Mouse (Mus musculus) E14TG2a.4 (cell line): Measurements from ENCODE around the gene Rfx8.

Experiments used
- H3K27me3 ChIP-seq: 2 replicates; pipeline ENCODE4 v1.6.1; 2014; ENCODE audit warnings: low read length, control low read depth; ENCODE audit not compliant: insufficient read depth
- H3K36me3 ChIP-seq: 2 replicates; pipeline ENCODE4 v1.6.1; 2014; ENCODE audit warnings: low read length, control low read depth; ENCODE audit not compliant: insufficient read depth
- H3K4me1 ChIP-seq: replicated peaks from 2 replicates; pipeline ENCODE4 v1.6.1; 2014; ENCODE audit warnings: low read depth, low read length, control low read depth
- H3K4me3 ChIP-seq: replicated peaks from 2 replicates; pipeline ENCODE4 v1.5.1; 2014; ENCODE audit warnings: mild to moderate bottlenecking, low read length
- H3K9me3 ChIP-seq: 2 replicates; pipeline ENCODE4 v1.6.1; 2014; ENCODE audit warnings: low read length, control low read depth
- CTCF ChIP-seq: conservative IDR thresholded peaks from 2 replicates; pipeline ENCODE4 v1.5.1; 2014; ENCODE audit warnings: low read length
- NANOG ChIP-seq: IDR thresholded peaks from 2 replicates; pipeline ENCODE4 v1.6.1; 2014; ENCODE audit warnings: borderline replicate concordance, low read length, mixed read lengths
- POU5F1 ChIP-seq: IDR thresholded peaks from 2 replicates; pipeline ENCODE4 v1.6.1; 2014; ENCODE audit warnings: low read length, borderline replicate concordance

The Rfx8 gene

DNA sequence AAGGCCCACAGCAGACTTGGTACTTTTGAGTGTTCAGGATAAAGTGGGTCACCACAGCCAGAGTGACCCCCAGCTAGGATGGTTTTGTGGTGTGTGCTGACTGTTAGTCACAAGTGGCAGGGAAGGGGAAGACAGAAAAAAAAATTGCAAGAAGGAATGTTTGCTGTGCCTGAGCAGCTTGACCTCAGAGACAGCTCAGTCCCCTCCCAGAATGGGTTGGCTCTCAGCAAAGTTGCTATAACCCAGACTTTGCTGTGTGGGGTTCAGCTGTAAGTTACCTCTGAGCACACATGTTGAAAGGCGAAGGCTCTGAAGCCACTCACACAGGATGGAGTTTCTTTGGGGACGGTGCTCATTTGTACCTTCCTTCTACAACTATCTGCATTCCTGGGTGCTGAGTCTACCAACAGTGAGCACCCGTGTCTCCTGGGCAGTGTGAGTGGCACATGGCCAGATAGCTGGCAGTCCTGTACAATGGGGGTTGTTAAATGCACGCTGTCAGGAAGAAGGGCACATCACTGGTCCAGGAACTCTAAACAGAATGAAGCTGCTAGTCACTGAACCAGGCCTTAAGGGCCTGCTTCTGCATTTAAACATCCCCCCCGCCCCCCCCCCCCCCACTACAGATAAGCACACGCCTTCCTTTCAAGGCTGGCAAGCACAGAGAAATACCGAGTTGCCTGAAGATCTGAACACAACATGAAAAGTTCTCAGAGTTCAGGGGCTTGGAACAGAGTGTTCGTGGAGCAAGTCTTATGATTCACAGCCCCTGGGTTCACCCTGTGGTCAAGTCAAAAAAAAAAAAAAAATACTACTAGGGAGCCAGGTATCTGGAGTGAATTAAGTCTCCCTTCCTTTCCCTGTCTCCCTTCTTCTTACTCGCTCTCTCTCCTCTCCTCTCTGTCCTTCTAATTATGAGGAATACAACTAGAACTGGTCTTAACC lies 38.7 kb upstream of the Rfx8 start:
- Histone ChIP-seq H3K36me3 (no peaks in the 10 kb centered on the region), H3K4me1 (peaks cover 30% of the 10 kb centered on the region), H3K27me3 (peaks cover 12% of the 10 kb centered on the region), H3K4me3 (no peak overlapping the region), H3K9me3 (peaks cover 19% of the 10 kb centered on the region)
- no peak for TF ChIP-seq CTCF
- TF ChIP-seq POU5F1, result no peak
- TF ChIP-seq NANOG, result no peak

DNA sequence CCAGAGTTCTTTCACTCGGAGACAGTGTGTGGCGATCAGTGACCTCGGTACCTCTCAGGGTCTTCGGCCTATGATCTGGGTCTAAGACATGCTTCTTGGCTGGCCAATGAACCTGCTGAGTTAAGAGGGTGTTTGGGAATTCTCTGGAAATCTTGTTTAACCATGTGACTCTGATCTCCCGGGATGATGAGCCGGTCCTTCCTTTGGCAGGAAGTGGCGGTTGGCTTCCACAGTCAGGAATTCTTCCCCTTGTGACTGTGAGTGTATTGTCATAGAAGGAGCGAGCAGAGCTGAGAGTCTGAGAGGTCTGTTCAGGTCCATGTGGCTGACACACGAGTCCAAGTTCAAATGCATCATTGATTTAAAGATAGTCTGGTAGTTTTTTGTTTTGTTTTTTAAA lies 37.4 kb upstream of the Rfx8 start:
- peaks cover 23% of the 10 kb centered on the region for H3K4me1 ChIP-seq
- H3K27me3 ChIP-seq, result peaks cover 12% of the 10 kb centered on the region
- no peak for TF ChIP-seq CTCF
- peaks cover 19% of the 10 kb centered on the region for H3K9me3 ChIP-seq
- H3K4me3 ChIP-seq, result no peak overlapping the region
- H3K36me3 ChIP-seq, result no peaks in the 10 kb centered on the region

DNA sequence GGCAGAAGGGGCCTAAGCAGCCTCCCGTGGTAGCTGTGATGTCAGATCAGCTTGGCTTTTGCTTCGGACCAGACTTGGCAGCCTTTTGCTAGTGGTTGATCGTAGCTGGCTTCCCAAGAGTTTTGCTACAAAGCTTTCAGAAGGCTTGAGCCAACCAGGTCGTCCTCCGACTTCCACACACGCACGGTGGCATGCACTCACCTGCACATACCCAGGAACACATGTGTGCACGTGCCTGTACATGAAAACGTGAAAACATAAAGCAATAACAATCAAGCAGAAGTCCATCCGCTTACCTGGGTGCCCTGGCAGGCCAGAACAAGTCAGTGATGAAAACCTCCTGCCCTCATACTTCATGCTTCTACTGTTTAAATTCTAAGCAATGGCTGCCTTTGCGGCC lies 36.2 kb upstream of the Rfx8 start:
- H3K9me3 ChIP-seq, result peaks cover 19% of the 10 kb centered on the region
- no peak overlapping the region for H3K4me3 ChIP-seq
- TF ChIP-seq CTCF (no peak), NANOG (no peak), POU5F1 (no peak)
- peaks cover 12% of the 10 kb centered on the region for H3K4me1 ChIP-seq
- no peaks in the 10 kb centered on the region for H3K36me3 ChIP-seq
- H3K27me3 ChIP-seq, result peaks cover 10% of the 10 kb centered on the region

DNA sequence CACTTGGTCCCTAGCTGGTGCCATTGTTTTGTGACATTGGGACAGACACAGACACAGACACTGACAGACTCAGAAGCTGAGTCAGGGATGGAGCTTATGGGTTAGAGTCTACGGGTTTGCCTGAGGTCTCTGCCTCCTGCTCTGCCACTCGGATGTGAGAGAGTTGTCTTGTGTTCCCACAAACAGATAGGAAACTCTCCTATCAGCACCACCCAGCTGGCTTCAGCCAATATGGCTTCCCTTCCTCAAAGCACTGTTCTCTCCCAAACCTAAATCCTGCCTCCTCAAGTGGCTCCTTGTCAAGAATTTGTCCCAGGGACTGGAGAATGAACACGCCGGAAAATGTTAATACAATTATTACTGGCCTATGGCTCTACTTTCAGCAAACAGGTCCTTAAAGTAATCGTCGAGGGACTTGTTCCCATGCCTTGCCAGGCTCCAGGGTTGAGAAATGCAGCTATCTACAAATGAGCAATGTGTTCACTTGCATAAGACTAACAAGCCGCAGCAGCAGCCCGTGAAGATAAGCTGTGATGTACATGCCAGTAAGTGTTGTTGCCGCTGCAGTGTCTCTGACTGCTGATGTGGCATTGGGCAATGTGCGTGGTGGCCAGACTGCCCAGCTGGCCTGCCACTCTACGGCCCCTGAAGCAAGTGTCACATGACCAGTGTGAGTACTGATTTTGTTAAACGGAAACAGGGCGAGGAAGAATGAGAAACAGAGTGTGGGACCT lies 33.6 kb upstream of the Rfx8 start:
- Histone ChIP-seq H3K4me1 (no peaks in the 10 kb centered on the region), H3K27me3 (peaks cover 4% of the 10 kb centered on the region; the same call in 1 of the 2 replicates), H3K9me3 (peaks cover 38% of the 10 kb centered on the region), H3K4me3 (no peak overlapping the region), H3K36me3 (no peaks in the 10 kb centered on the region)
- TF ChIP-seq POU5F1 (no peak), CTCF (no peak), NANOG (no peak)

DNA sequence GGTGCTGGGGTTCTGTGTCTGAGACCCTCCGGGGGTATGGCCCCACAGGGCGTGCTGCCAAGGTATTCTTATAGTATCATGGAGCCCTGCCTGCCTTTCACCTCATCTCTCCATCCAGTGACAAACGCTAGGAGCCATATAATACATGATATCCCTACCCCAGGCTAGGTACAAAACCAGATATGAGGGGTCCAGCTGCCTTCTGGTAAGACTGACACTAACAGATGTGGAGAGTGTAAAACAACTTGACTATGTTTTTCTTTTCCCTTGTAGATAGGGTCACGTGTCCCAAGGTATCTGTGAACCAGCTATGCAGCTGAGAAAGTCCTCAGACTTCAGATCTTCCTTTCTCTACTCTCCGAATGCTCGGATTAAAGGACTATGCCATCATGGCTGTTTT lies 30.7 kb upstream of the Rfx8 start:
- H3K4me1 ChIP-seq, result no peaks in the 10 kb centered on the region
- no peaks in the 10 kb centered on the region for H3K36me3 ChIP-seq
- H3K27me3 ChIP-seq, result no peaks in the 10 kb centered on the region
- no peak for TF ChIP-seq NANOG
- TF ChIP-seq POU5F1, result no peak
- no peak for TF ChIP-seq CTCF
- H3K9me3 ChIP-seq, result peaks cover 51% of the 10 kb centered on the region
- no peak overlapping the region for H3K4me3 ChIP-seq

DNA sequence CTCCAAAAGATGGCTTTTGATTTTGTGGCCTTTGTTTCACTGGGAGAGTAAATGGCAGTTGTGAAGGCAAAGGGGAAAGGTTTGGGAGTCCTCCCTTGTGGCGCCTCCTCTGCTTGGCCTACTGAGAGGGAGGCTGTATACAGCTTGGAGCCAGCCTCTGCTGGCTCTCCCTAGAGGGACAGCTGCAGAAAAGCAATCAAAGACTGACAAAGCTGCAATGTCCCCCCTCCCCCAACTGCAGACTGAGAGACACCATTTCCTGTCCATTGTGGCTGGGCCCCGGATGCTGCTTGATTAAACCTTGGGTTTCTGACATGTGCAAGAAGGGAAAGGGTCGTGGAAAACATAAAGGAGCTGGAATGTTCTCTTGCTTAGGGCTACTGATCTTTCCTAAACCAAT lies 28.9 kb upstream of the Rfx8 start:
- Histone ChIP-seq H3K4me1 (no peaks in the 10 kb centered on the region), H3K36me3 (no peaks in the 10 kb centered on the region), H3K27me3 (no peaks in the 10 kb centered on the region), H3K9me3 (peaks cover 56% of the 10 kb centered on the region), H3K4me3 (no peak overlapping the region)
- TF ChIP-seq POU5F1, result no peak

DNA sequence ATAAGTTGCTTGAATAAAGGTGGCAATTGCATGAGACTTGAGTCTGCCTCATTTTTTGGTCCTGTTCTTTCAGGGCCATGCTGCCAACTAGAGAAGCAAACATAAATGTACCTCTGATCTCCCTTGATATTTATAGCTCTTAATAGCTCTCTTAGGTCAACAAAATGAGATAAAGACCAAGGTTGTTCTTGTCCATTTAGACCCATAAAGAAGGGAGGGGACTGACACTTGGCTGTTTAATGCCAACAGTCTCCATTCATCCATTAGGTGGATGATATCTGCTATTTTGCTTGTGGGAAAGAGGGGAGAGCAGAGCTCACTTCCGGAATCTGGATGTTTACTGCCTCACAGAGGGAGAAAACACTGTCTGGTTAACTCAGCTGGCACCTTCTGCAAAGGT lies 28.4 kb upstream of the Rfx8 start:
- TF ChIP-seq POU5F1, result no peak
- TF ChIP-seq CTCF, result no peak
- TF ChIP-seq NANOG, result no peak
- Histone ChIP-seq H3K9me3 (peaks cover 59% of the 10 kb centered on the region), H3K4me1 (no peaks in the 10 kb centered on the region), H3K27me3 (no peaks in the 10 kb centered on the region), H3K4me3 (no peak overlapping the region), H3K36me3 (no peaks in the 10 kb centered on the region)

DNA sequence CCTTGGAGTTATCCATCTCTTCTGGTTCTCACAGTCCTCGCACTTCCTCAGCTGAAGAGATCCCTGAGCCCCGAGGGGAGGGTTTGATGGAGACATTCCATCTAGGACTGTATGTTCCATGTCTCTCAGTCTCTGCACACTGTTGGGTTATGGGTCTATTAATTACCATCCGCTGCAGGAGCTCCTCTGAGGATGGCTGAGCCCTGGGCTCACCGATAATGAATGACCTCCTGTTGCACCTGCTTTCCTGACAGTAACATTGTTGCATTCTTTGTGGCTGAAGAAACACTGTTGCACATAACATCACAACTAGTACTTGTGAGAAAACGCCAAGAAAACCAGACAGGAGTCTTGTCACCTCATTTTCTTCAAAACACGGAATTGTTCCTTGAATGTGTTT lies 27.9 kb upstream of the Rfx8 start:
- Histone ChIP-seq H3K4me3 (no peak overlapping the region), H3K27me3 (no peaks in the 10 kb centered on the region), H3K9me3 (peaks cover 65% of the 10 kb centered on the region), H3K4me1 (no peaks in the 10 kb centered on the region), H3K36me3 (no peaks in the 10 kb centered on the region)
- TF ChIP-seq CTCF (no peak), POU5F1 (no peak), NANOG (no peak)

DNA sequence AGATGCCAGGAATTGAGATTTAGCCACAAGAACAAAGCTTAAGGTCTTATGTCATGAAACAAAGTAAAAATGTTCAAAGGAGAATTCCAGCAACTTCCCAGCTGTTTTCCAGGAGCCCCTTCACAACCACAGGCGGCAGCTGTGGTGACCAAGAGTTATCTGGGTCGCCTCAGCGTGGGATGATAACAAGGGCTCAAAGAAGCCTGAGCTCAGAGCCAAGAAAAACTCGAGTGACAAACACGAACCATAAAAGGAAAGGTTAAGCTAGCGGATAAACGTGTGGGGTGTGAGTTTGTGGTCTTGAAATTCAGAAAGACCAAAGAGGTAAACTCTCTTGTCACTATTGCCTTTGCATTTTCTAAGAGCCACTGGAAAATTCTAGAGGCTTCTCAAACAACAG lies 25.7 kb upstream of the Rfx8 start:
- H3K4me1 ChIP-seq, result no peaks in the 10 kb centered on the region
- no peak for TF ChIP-seq POU5F1
- TF ChIP-seq NANOG, result no peak
- H3K9me3 ChIP-seq, result peaks cover 82% of the 10 kb centered on the region
- no peaks in the 10 kb centered on the region for H3K27me3 ChIP-seq
- H3K36me3 ChIP-seq, result no peaks in the 10 kb centered on the region
- no peak overlapping the region for H3K4me3 ChIP-seq
